Mouse (Mus musculus) embryonic stem cell, embryonic (primary cell): Measurements from ENCODE around the gene Ppp1ca.

Experiments used
- CTCF ChIA-PET, 4 experiments: fragments of 300-600 bp in 2 of 4; fragments of 350-600 bp in 2 of 4; sonication (Branson Sonifier 250); formaldehyde crosslinking; loops; one replicate each; lab custom pipeline; 2022; ENCODE audit warnings: inconsistent platforms in 2 of 4; lab: Charles Lee
- POLR2A ChIA-PET, 4 experiments: fragments of 300-600 bp in 2 of 4; fragments of 350-600 bp in 2 of 4; sonication (Branson Sonifier 250); formaldehyde crosslinking; loops; one replicate each; lab custom pipeline; 2022; ENCODE audit warnings: antibody characterized with exemption in 4 of 4, inconsistent platforms in 1 of 4; lab: Charles Lee

The Ppp1ca gene

DNA sequence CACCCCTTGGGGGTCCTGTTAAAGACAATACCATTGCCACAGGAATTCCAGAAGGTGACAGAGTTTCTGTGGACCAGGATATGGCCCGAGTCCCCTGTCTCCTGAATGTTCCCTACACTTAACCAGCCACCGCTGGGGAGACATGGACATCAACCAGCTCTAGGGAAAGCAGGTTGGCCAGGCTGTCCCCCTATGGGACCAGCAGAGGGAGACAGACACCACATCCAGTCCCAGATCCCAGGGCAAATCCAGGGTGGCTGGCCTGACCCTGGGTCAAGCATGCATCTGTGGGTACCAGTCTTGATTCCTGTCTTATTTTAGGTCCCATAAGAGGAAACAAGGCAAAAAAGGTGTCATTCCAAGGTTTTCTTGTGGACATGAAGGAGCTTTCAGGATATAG is 15.1 kb downstream of the Ppp1ca start:
- POLR2A ChIA-PET = interaction anchor here (0.7 to 2.5 kb wide), 39 partner anchors 9 to 1519 kb away, joined by 3 to 15 read pairs (median 4); partner anchors contain the start of genes Ppp1ca (in 3 of the 4), Carns1 (in 1 of the 4), Cdk2ap2 (in 1 of the 4) and Ehbp1l1 (in 1 of the 4)
- CTCF ChIA-PET = interaction anchor here (0.5 to 6.0 kb wide), 78 partner anchors 8 to 1189 kb away, joined by 3 to 84 read pairs (median 4); partner anchors contain the start of genes Pitpnm1 (in 2 of the 4), Ppp1ca (in 2 of the 4), Aip (in 1 of the 4) and Ankrd13d (in 1 of the 4)

DNA sequence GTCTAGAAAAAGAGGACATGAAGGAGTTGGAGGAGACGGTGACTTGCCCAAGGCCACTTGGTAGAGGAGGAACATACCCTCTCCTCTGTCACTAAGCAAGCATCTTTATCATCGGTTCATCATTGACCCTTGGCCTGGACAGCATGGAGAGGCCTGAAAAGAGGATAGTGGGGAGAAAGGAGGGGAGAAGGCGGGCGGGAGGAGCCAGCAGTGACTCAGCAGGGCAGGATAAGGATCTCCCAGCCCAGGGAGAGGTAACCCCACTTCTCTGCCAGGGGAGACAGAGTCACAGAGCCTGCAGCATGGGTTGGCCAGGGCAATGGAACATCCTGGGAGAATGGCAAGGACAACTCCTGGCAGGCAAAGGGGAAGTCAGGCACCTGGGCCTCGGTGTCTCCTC is 16.7 kb downstream of the Ppp1ca start:
- CTCF ChIA-PET = interaction anchor here (0.6 to 6.0 kb wide), 10 partner anchors 17 to 157 kb away, joined by 3 to 84 read pairs (median 8); partner anchors contain the start of genes Ppp1ca (in 1 of the 4) and Tbc1d10c (in 1 of the 4)
- POLR2A ChIA-PET = interaction anchor here in 3 of 4 experiments (0.6 to 9.1 kb wide), 5 partner anchors 7 to 189 kb away, joined by 3 to 54 read pairs (median 5); partner anchors contain the start of genes Aip (in 1 of the 3), Ppp1ca (in 1 of the 3) and Rad9a (in 1 of the 3)

DNA sequence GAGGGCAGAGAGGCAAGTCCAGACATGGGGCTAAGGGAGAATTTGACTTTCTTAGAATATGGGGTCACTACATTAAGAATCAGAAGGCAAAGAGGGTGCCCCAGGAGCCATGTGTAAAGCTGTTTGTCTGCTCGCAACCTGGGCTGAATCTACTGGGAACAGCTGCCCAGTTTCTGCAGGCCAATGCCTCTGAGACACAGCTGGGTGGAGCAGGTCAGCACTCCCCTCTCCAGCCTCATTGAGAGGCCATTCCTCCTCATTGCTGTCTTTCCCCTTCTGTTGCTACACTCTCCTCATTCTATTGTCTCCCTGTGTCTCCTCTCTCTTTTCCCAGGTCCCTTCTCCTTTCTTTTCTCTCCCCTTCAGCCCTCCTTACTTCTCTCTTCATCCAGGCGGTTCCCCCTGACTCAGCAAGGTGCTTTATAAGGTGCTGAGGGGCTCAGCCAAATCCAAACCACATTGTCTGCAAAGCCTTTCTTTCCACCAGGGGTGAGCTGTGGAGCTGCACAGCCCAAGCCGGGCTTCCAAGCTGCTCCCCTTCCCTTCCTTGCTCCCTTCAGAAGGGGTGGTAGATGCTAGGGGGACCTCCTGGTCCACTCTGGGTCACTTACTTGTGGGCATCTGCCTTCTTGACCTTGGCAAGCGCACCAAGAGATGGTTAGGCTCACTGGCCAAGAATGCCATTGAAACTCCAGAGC is 20.2 kb downstream of the Ppp1ca start:
- CTCF ChIA-PET = interaction anchor here (0.6 to 2.1 kb wide), 9 partner anchors 12 to 212 kb away, joined by 3 to 11 read pairs (median 3); no protein-coding TSS in a partner anchor
- POLR2A ChIA-PET = interaction anchor here in 2 of 4 experiments (0.7 to 9.1 kb wide), 8 partner anchors 11 to 541 kb away, joined by 3 to 54 read pairs (median 4); partner anchors contain the start of genes Rad9a (in 2 of the 2) and Pold4 (in 1 of the 2)

- POLR2A ChIA-PET = interaction anchor here (0.6 to 9.1 kb wide), 32 partner anchors 9 to 301 kb away, joined by 3 to 54 read pairs (median 4); partner anchors contain the start of genes Rad9a (in 4 of the 4), Cdk2ap2 (in 2 of the 4), Acy3 (in 1 of the 4) and Ankrd13d (in 1 of the 4)
- CTCF ChIA-PET = interaction anchor here (0.6 to 6.4 kb wide), 13 partner anchors 9 to 243 kb away, joined by 3 to 40 read pairs (median 3); partner anchors contain the start of genes Pold4 (in 1 of the 4) and Rad9a (in 1 of the 4)
Observed at GRCm38 (mm10) chr19:4213524-4213974, 21.7 kb downstream of the Ppp1ca start.

DNA sequence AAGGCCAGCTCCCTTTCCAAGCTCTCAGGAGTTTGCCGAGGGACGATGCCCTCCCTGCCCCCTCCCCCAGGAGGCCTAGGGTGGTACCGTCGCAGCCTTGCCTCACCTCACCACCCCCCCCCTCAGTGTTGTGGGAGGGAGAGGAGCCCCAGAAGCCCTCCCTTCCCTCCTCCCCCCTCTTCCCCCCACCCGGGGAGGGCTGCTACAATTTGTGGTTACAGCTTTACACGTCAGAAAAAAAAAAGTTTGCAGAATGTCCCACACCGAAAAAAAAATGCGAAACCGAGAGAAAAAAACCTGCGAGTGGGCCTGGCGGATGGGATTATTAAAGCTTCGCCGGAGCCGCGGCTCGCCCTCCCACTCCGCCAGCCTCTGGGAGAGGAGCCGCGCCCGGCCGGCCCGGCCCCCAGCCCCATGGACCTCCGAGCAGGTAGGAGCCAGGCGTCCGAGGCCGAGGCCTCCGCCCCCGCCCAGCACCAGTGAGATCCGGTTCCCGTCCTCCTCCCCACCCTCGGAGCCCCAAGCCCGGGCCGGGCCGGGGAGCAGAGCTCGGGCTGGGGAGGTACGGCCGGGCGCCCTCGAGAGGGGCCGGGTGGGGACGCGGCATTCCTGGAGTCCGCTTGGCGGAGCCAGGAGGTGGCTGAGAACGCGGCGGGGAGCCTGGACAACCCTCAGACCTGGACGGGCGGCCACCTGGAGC is 22.4 kb downstream of the Ppp1ca start, which contains the start of the genes Clcf1 and AC109138.7:
Gene Clcf1, plus strand, starts transcription at position 168 of the 700 bp plus-strand sequence.
Gene AC109138.7, plus strand, starts transcription at position 287 of the 700 bp plus-strand sequence.
- ChIA-PET POLR2A (interaction anchor here (0.6 to 9.1 kb wide), 40 partner anchors 10 to 1445 kb away, joined by 3 to 54 read pairs (median 4); partner anchors contain the start of genes Rad9a (in 4 of the 4), Ankrd13d (in 2 of the 4), Cdk2ap2 (in 2 of the 4) and Acy3 (in 1 of the 4)), CTCF (interaction anchor here (0.6 to 6.4 kb wide), 22 partner anchors 8 to 1067 kb away, joined by 3 to 40 read pairs (median 3); partner anchors contain the start of genes Cdk2ap2 (in 1 of the 4), Pold4 (in 1 of the 4) and Rad9a (in 1 of the 4))

GRCm38 (mm10) chr19:4214771-4215450 is 23.0 kb downstream of the Ppp1ca start:
- POLR2A ChIA-PET = interaction anchor here (0.6 to 9.1 kb wide), 29 partner anchors 10 to 1445 kb away, joined by 3 to 54 read pairs (median 4); partner anchors contain the start of genes Rad9a (in 4 of the 4), Cdk2ap2 (in 2 of the 4), Ankrd13d (in 1 of the 4) and Ndufs8 (in 1 of the 4)
- CTCF ChIA-PET = interaction anchor here (0.6 to 6.4 kb wide), 14 partner anchors 9 to 1066 kb away, joined by 3 to 40 read pairs (median 4); partner anchors contain the start of genes Aip (in 1 of the 4) and Cdk2ap2 (in 1 of the 4)

GRCm38 (mm10) chr19:4215451-4215840 is 23.6 kb downstream of the Ppp1ca start:
- ChIA-PET POLR2A (interaction anchor here in 3 of 4 experiments (0.6 to 9.1 kb wide), 24 partner anchors 9 to 203 kb away, joined by 3 to 54 read pairs (median 4); partner anchors contain the start of genes Rad9a (in 3 of the 3), Pold4 (in 2 of the 3), Cdk2ap2 (in 1 of the 3) and Ndufv1 (in 1 of the 3)), CTCF (interaction anchor here (0.8 to 6.4 kb wide), 9 partner anchors 8 to 117 kb away, joined by 3 to 40 read pairs (median 4); partner anchors contain the start of gene Aip (in 1 of the 4))

DNA sequence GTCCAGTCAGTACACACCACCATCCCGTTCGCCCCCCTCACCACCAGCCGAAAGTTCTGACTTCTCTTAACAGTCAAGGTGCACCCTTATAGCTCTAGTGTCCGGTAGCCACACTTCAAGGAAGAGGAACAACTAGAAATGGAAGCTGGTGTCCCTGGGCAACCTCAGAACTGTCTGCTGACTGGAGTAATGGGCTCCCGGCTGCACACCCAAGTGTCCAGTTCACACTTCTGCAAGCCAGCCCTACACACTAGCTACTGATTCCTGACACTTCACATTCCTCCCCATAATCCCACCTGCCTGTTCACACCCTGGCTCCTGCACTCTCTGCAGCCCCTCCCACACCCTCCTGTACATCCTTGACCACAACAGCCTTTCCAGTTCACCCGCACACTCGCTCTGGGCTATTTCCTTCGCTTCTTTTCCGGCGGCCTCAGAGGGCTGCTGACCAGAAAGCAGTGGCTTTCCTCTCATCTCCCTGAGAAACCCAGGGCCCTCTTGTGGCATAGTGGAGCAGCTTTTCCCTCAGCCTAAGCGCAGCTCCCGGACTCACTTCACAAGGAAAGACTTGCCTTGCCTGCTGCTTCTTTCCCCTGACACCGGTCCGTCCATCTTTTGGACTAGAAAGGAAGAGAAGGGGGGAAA is 24.3 kb downstream of the Ppp1ca start:
- CTCF ChIA-PET = interaction anchor here (0.5 to 6.4 kb wide), 15 partner anchors 9 to 134 kb away, joined by 3 to 40 read pairs (median 4); partner anchors contain the start of genes Aip (in 1 of the 4) and Ankrd13d (in 1 of the 4)

DNA sequence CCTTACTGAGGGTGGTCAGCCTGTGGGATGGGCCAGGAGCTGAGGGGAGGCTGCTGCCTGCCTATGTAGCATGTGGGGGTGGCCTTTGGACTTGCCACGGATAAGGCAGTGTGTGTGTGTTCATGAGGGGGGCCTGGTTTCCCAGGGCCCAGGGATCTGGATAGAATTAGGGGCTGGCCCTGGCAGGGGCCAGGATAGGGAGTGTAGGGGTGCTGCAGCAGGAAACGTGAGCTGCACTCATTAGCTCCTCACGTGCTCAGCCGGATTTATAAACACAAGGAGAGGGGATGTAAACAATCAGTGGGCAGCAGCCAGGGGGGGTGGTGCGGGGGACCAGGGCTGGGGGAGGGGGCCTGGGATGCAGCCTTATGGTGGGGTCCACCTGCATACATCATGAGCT is 25.3 kb downstream of the Ppp1ca start:
- ChIA-PET CTCF (interaction anchor here (0.6 to 6.4 kb wide), 13 partner anchors 10 to 165 kb away, joined by 3 to 40 read pairs (median 4); partner anchors contain the start of gene Ankrd13d (in 1 of the 4)), POLR2A (interaction anchor here in 3 of 4 experiments (0.6 to 9.1 kb wide), 16 partner anchors 10 to 185 kb away, joined by 3 to 54 read pairs (median 4); partner anchors contain the start of genes Pold4 (in 2 of the 3), Rad9a (in 2 of the 3) and Aip (in 1 of the 3))

More for the DNA sequence above, 24.3 kb downstream of the Ppp1ca start:
- POLR2A ChIA-PET = interaction anchor here in 3 of 4 experiments (0.6 to 9.1 kb wide), 25 partner anchors 9 to 181 kb away, joined by 3 to 54 read pairs (median 4); partner anchors contain the start of genes Pold4 (in 2 of the 3), Rad9a (in 2 of the 3), Aip (in 1 of the 3) and Cdk2ap2 (in 1 of the 3)

GRCm38 (mm10) chr19:4217855-4218254 is 26.0 kb downstream of the Ppp1ca start:
- POLR2A ChIA-PET = interaction anchor here in 3 of 4 experiments (0.6 to 9.1 kb wide), 19 partner anchors 9 to 171 kb away, joined by 3 to 54 read pairs (median 4); partner anchors contain the start of genes Pold4 (in 2 of the 3), Rad9a (in 2 of the 3) and Ssh3 (in 1 of the 3)
- CTCF ChIA-PET = interaction anchor here (0.6 to 6.4 kb wide), 12 partner anchors 10 to 337 kb away, joined by 3 to 40 read pairs (median 4); no protein-coding TSS in a partner anchor

DNA sequence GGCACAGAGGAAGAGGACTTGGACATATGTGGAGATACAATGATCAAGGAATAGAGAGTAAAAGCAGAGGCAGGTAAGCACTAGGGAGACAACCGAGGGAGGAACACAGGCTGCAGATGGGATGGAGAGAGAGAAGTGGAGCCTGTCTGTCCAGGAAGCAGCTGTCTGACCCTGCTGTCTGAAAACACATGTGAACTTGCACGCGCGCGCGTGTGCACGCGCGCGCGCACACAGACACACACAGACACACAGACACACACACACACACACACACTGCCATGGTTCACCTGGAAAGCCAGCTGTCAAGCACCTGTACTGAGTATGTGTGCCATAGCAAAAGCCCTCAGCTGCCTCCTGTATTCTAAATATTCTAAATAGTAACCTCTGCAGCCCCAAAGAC is 26.4 kb downstream of the Ppp1ca start:
- CTCF ChIA-PET = interaction anchor here (0.6 to 6.4 kb wide), 7 partner anchors 10 to 337 kb away, joined by 4 to 40 read pairs (median 6); no protein-coding TSS in a partner anchor
- POLR2A ChIA-PET = interaction anchor here in 3 of 4 experiments (0.6 to 5.2 kb wide), 14 partner anchors 10 to 172 kb away, joined by 3 to 27 read pairs (median 4); partner anchors contain the start of genes Pold4 (in 1 of the 3), Rad9a (in 1 of the 3) and Ssh3 (in 1 of the 3)

GRCm38 (mm10) chr19:4218784-4219183 is 26.9 kb downstream of the Ppp1ca start:
- CTCF ChIA-PET = interaction anchor here in 3 of 4 experiments (1.7 to 6.4 kb wide), 5 partner anchors 9 to 167 kb away, joined by 4 to 40 read pairs (median 24); no protein-coding TSS in a partner anchor
- POLR2A ChIA-PET = interaction anchor here in 3 of 4 experiments (0.9 to 5.2 kb wide), 8 partner anchors 9 to 81 kb away, joined by 3 to 27 read pairs (median 4); partner anchors contain the start of genes Pold4 (in 1 of the 3) and Rad9a (in 1 of the 3)

DNA sequence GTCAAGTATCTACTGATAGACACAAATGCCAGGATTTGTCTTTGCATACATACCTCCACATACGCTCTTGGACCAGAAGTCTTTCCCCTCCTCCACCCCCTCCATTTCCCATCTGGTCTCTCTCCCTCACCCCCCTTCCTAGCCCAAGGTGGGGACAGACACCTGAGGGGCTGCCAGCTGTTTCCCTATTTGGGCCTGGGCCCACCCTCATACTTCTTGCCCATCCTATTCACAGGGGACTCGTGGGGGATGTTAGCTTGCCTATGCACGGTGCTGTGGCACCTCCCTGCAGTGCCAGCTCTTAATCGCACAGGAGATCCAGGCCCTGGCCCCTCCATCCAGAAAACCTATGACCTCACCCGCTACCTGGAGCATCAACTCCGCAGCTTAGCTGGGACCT is 28.1 kb downstream of the Ppp1ca start:
- POLR2A ChIA-PET = interaction anchor here (0.6 to 5.2 kb wide), 12 partner anchors 8 to 172 kb away, joined by 3 to 27 read pairs (median 4); partner anchors contain the start of genes Pold4 (in 1 of the 4) and Rad9a (in 1 of the 4)

GRCm38 (mm10) chr19:4220416-4220815 is 28.6 kb downstream of the Ppp1ca start:
- CTCF ChIA-PET = interaction anchor here in 2 of 4 experiments (1.1 to 5.5 kb wide), 3 partner anchors 8 to 14 kb away, joined by 3 to 33 read pairs (median 4); no protein-coding TSS in a partner anchor

More for the DNA sequence above, 28.1 kb downstream of the Ppp1ca start:
- CTCF ChIA-PET = interaction anchor here in 2 of 4 experiments (1.1 to 5.5 kb wide), 4 partner anchors 9 to 14 kb away, joined by 3 to 33 read pairs (median 14); no protein-coding TSS in a partner anchor

More at GRCm38 (mm10) chr19:4220416-4220815, 28.6 kb downstream of the Ppp1ca start:
- POLR2A ChIA-PET = interaction anchor here (0.5 to 2.4 kb wide), 11 partner anchors 8 to 173 kb away, joined by 3 to 6 read pairs (median 4); partner anchors contain the start of gene Pold4 (in 1 of the 4)
